Mouse (Mus musculus) limb, embryonic 15.5 days (tissue): Measurements from ENCODE around the gene Kmt5c. TPM values are rescaled to one million over a fixed set of nuclear protein-coding genes. Genes with fewer than 3 reads are reported as not detected.

Experiments
- ATAC-seq: fragments of 200-750 bp; cut with Nextera tagmentation; 2 replicates; pipeline ENCODE4 v1.8.0; 2017; ENCODE audit warnings: low read depth, moderate TSS enrichment; ENCODE audit not compliant: insufficient number of reproducible peaks, low FRiP score, low TSS enrichment
- H3K27ac ChIP-seq: fragments of 300-500 bp; sonication (generic); 2 replicates; pipeline ENCODE4 v1.5.1; 2015; ENCODE audit warnings: moderate library complexity, mild to moderate bottlenecking, inconsistent platforms
- H3K27me3 ChIP-seq: fragments of 300-500 bp; sonication (generic); 2 replicates; pipeline ENCODE4 v1.6.1; 2015; ENCODE audit warnings: inconsistent platforms
- H3K36me3 ChIP-seq: fragments of 300-500 bp; sonication (generic); 2 replicates; pipeline ENCODE4 v1.6.1; 2015; ENCODE audit warnings: inconsistent platforms
- H3K4me1 ChIP-seq: fragments of 300-500 bp; sonication (generic); 2 replicates; pipeline ENCODE4 v1.6.1; 2015; ENCODE audit warnings: inconsistent platforms
- H3K4me2 ChIP-seq: fragments of 300-500 bp; sonication (generic); 2 replicates; pipeline ENCODE4 v1.6.1; 2015; ENCODE audit warnings: mild to moderate bottlenecking, inconsistent platforms
- H3K4me3 ChIP-seq: fragments of 300-500 bp; sonication (generic); 2 replicates; pipeline ENCODE4 v1.5.1; 2015; ENCODE audit warnings: mild to moderate bottlenecking, inconsistent platforms
- H3K9ac ChIP-seq: fragments of 300-500 bp; sonication (generic); 2 replicates; pipeline ENCODE4 v1.6.1; 2015; ENCODE audit warnings: inconsistent platforms
- H3K9me3 ChIP-seq: fragments of 300-500 bp; sonication (generic); 2 replicates; pipeline ENCODE4 v1.6.1; 2016; ENCODE audit warnings: inconsistent platforms
- WGBS: fragments of 180-500 bp; shearing (Covaris S2); methylation state at CpG from one replicate; pipeline ENCODE4 v1.1.7; 2015; 5-methylcytosine and 5-hydroxymethylcytosine counted together
- polyA plus RNA-seq: library from polyadenylated mRNA; unstranded; fragments of >200 nt; fragmentation: Nextera tagmentation; extraction: Ambion mirVana; gene quantifications from 2 replicates; pipeline ENCODE4 v1.2.1, GENCODE M21; 2015

Gene Kmt5c
- polyA plus RNA-seq, 1 experiment from 2014 or later, result 50.0 TPM

GRCm38 (mm10) chr7:4747156-4747899 lies 7.4 kb downstream of the Kmt5c start:
- H3K27ac ChIP-seq, result no peak overlapping the region
- H3K9me3 ChIP-seq, result no peaks in the 10 kb centered on the region
- H3K4me1 ChIP-seq, result peaks cover 14% of the 10 kb centered on the region
- ATAC-seq, result no peak
- WGBS, result 69% methylated on average over 9 of the region's 9 CpGs
- H3K9ac ChIP-seq, result no peak overlapping the region
- no peak overlapping the region for H3K4me2 ChIP-seq
- no peaks in the 10 kb centered on the region for H3K27me3 ChIP-seq
- peaks cover 38% of the 10 kb centered on the region for H3K36me3 ChIP-seq
- no peak overlapping the region for H3K4me3 ChIP-seq

- Histone ChIP-seq H3K36me3 (peaks cover 30% of the 10 kb centered on the region), H3K27ac (no peak overlapping the region), H3K4me3 (no peak overlapping the region), H3K27me3 (no peaks in the 10 kb centered on the region), H3K9me3 (no peaks in the 10 kb centered on the region), H3K4me2 (no peak overlapping the region), H3K4me1 (peaks cover 18% of the 10 kb centered on the region), H3K9ac (no peak overlapping the region)
- 68% methylated on average over 4 of the region's 4 CpGs for WGBS
- no peak for ATAC-seq
Measured at GRCm38 (mm10) chr7:4748321-4748720, 8.4 kb downstream of the Kmt5c start.

GRCm38 (mm10) chr7:4749169-4749568 lies 9.3 kb downstream of the Kmt5c start:
- H3K27ac ChIP-seq, result no peak overlapping the region
- 87% methylated on average over 2 of the region's 2 CpGs for WGBS
- H3K4me2 ChIP-seq, result no peak overlapping the region
- no peak for ATAC-seq
- H3K36me3 ChIP-seq, result peaks cover 21% of the 10 kb centered on the region
- no peak overlapping the region for H3K4me3 ChIP-seq
- no peaks in the 10 kb centered on the region for H3K9me3 ChIP-seq
- H3K9ac ChIP-seq, result no peak overlapping the region
- peaks cover 19% of the 10 kb centered on the region for H3K4me1 ChIP-seq
- H3K27me3 ChIP-seq, result no peaks in the 10 kb centered on the region

GRCm38 (mm10) chr7:4751971-4752820 lies 12.3 kb downstream of the Kmt5c start:
- Histone ChIP-seq H3K36me3 (no peaks in the 10 kb centered on the region), H3K9ac (no peak overlapping the region), H3K9me3 (no peaks in the 10 kb centered on the region), H3K4me3 (peak overlapping the region; percentile 48), H3K4me2 (peak overlapping the region; percentile 75), H3K4me1 (peaks cover 19% of the 10 kb centered on the region), H3K27me3 (no peaks in the 10 kb centered on the region), H3K27ac (peak overlapping the region; percentile 75)
- peak; percentile 81 for ATAC-seq
- 1% methylated on average over 30 of the region's 30 CpGs for WGBS

GRCm38 (mm10) chr7:4752821-4753570 lies 13.1 kb downstream of the Kmt5c start, which contains the start of gene Cox6b2:
TSS of gene Cox6b2 (minus strand) at chr7:4753094.
- 4% methylated on average over 24 of the region's 24 CpGs for WGBS
- Histone ChIP-seq H3K4me2 (peak within 1 kb of the TSS; percentile 75), H3K9me3 (no peaks in the 10 kb centered on the region), H3K36me3 (no peaks in the 10 kb centered on the region), H3K27me3 (no peaks in the 10 kb centered on the region), H3K9ac (0 out of 2 replicates have a peak within 1 kb of the TSS, but pooled peaks have one; percentile 17), H3K27ac (peak within 1 kb of the TSS; percentile 75), H3K4me1 (peaks cover 19% of the 10 kb centered on the region), H3K4me3 (peak within 1 kb of the TSS; percentile 48)
- ATAC-seq, result peak; percentile 85

GRCm38 (mm10) chr7:4759670-4760069 lies 19.8 kb downstream of the Kmt5c start:
- ATAC-seq, result no peak
- 42% methylated on average over 1 of the region's 1 CpGs for WGBS
- no peaks in the 10 kb centered on the region for H3K9me3 ChIP-seq
- no peak overlapping the region for H3K9ac ChIP-seq
- no peaks in the 10 kb centered on the region for H3K36me3 ChIP-seq
- no peak overlapping the region for H3K4me3 ChIP-seq
- H3K4me2 ChIP-seq, result no peak overlapping the region
- no peaks in the 10 kb centered on the region for H3K27me3 ChIP-seq
- H3K4me1 ChIP-seq, result no peaks in the 10 kb centered on the region
- no peak overlapping the region for H3K27ac ChIP-seq

GRCm38 (mm10) chr7:4764946-4765710 lies 25.2 kb downstream of the Kmt5c start:
- Histone ChIP-seq H3K4me1 (no peaks in the 10 kb centered on the region), H3K36me3 (no peaks in the 10 kb centered on the region), H3K4me3 (no peak overlapping the region), H3K4me2 (no peak overlapping the region), H3K9me3 (no peaks in the 10 kb centered on the region), H3K27me3 (no peaks in the 10 kb centered on the region), H3K9ac (no peak overlapping the region), H3K27ac (no peak overlapping the region)
- WGBS, result 16% methylated on average over 4 of the region's 4 CpGs
- no peak for ATAC-seq

GRCm38 (mm10) chr7:4771202-4771601 lies 31.3 kb downstream of the Kmt5c start, which contains the start of gene Fam71e2:
TSS of gene Fam71e2 (minus strand) at chr7:4771302.
- Histone ChIP-seq H3K9me3 (no peaks in the 10 kb centered on the region), H3K9ac (no peak within 1 kb of the TSS), H3K4me3 (no peak within 1 kb of the TSS), H3K27ac (no peak within 1 kb of the TSS), H3K4me2 (no peak within 1 kb of the TSS), H3K36me3 (no peaks in the 10 kb centered on the region), H3K4me1 (no peaks in the 10 kb centered on the region), H3K27me3 (peaks cover 23% of the 10 kb centered on the region)
- no peak for ATAC-seq
- WGBS, result 86% methylated on average over 3 of the region's 5 CpGs

GRCm38 (mm10) chr7:4776131-4776530 lies 36.2 kb downstream of the Kmt5c start:
- H3K9me3 ChIP-seq, result no peaks in the 10 kb centered on the region
- H3K4me3 ChIP-seq, result no peak overlapping the region
- 47% methylated on average over 10 of the region's 10 CpGs for WGBS
- H3K36me3 ChIP-seq, result no peaks in the 10 kb centered on the region
- peaks cover 70% of the 10 kb centered on the region for H3K27me3 ChIP-seq
- H3K4me2 ChIP-seq, result no peak overlapping the region
- no peak for ATAC-seq
- H3K9ac ChIP-seq, result no peak overlapping the region
- peaks cover 22% of the 10 kb centered on the region for H3K4me1 ChIP-seq
- H3K27ac ChIP-seq, result no peak overlapping the region

GRCm38 (mm10) chr7:4776861-4777830 lies 37.2 kb downstream of the Kmt5c start:
- Histone ChIP-seq H3K36me3 (no peaks in the 10 kb centered on the region), H3K4me1 (peaks cover 22% of the 10 kb centered on the region), H3K9me3 (no peaks in the 10 kb centered on the region), H3K27me3 (peaks cover 71% of the 10 kb centered on the region), H3K4me2 (peak overlapping the region; percentile 55), H3K4me3 (peak overlapping the region; percentile 38), H3K27ac (no peak overlapping the region), H3K9ac (no peak overlapping the region)
- WGBS, result under 1% methylated on average over 54 of the region's 56 CpGs
- peak; percentile 49 for ATAC-seq
